Mouse (Mus musculus): Measurements from ENCODE around the gene Rpain. TPM values are rescaled to one million over a fixed set of nuclear protein-coding genes. Genes with fewer than 3 reads are reported as not detected.
A peak's percentile ranks its signal among the peaks of the same experiment; 100 is the strongest.

The Rpain gene
- total RNA-seq (2021), result 10 to 100 TPM; 33.8 to 35.3 TPM
- long read RNA-seq, experiment 1, transcript Rpain-201 (7 exons, 1,100 nt), result major isoform, 6 of 30 reads
- long read RNA-seq, experiment 1, partial matches to known transcripts, result 0 of 30 reads
- long read RNA-seq, experiment 1, other reads (novel, unspliced or antisense), result 17 of 30 reads
- long read RNA-seq, experiment 2, transcript Rpain-201 (7 exons, 1,100 nt), result major isoform, 17 of 33 reads
- long read RNA-seq, experiment 2, partial matches to known transcripts, result 1 of 33 reads
- long read RNA-seq, experiment 2, other reads (novel, unspliced or antisense), result 10 of 33 reads

DNA sequence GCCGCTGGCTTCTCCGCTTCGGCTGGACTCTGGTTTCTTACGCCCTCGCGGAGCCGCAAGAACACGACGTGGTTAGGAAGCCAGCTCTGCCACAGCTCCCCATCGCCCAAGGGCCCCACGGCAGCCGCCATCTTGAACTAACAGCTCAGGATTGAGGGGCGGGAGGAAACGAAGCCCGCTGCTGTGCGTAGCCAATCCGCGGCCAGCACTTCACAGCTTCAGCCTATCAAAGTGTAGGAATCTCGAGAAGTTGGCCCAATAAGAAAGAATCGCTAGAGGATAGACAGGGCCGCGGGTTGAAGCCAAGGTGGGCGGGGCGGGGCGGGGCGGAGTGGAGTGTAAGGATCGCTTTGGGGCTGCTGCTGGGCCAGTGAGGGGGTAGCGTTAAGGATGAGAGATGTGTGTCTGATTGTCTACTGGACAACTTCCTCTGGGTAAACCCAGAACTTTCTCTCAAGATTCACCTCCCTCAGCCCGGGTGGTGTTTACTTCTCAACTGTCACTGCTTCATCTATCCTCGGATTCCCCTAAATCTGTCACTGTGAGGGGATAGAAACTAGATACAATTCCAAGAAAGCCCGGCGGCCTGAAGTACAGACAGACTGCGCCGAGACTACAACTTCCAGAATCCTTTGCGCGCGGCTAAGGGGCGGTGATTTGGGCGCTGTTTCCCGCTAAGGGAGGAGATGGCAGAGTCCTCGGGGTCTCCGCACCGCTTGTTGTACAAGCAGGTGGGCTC lies at the start of gene Rpain, which contains the start of gene Nup88:
TSS of gene Rpain (plus strand) at position 393 of the 739 bp plus-strand sequence.
TSS of gene Nup88 (minus strand) at position 153 of the 739 bp plus-strand sequence.
- peak; percentile 93 to 97 for DNase-seq (ENCODE audit: low spot score in 2 of 2)

GRCm38 (mm10) chr11:70931461-70931860 lies 38.6 kb upstream of the Rpain start:
- DNase-seq (ENCODE audit: low spot score in 2 of 2), result no peak

DNA sequence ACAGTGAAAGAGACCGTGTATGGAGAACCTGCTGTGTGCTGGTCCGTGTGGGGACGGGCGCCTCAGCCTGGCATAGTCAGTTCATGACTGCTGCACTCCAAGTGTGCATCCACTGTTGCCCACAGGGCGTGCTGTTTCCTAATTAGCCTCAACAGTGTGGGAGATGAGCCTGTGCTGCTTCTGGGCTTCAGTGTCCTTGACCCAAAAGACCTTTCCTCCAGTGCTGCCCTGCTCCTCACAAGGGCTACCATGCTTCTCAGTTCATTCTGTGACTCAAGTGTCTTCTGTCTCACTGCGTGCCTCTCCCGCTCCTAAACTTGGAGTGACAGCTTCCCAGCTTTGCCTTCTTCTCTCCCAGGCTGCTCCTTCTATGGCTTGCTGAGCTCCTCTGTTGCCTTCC lies 34.7 kb upstream of the Rpain start:
- DNase-seq (ENCODE audit: low spot score in 2 of 2), result no peak

GRCm38 (mm10) chr11:70942596-70942995 lies 27.4 kb upstream of the Rpain start:
- no peak for DNase-seq (ENCODE audit: low spot score in 2 of 2)

DNA sequence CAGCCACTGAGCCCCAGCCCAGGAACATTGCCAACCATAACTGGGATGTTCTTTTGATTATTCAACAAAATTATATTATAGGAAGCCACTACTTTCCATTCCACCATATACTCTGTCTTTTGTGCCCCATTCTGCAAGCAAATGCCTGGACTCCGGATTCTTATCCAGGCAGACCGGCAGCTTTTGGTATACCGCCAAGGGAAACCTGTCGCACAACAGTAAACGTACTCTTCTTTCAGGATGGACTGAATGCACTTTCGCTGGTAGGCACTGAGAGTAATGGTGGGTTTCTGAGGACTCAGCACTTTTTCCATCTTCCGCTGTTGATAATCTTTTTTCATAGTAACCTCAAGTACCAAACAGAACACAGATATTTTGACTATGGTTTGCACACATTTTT lies 26.4 kb upstream of the Rpain start:
- no peak for DNase-seq (ENCODE audit: low spot score in 2 of 2)

DNA sequence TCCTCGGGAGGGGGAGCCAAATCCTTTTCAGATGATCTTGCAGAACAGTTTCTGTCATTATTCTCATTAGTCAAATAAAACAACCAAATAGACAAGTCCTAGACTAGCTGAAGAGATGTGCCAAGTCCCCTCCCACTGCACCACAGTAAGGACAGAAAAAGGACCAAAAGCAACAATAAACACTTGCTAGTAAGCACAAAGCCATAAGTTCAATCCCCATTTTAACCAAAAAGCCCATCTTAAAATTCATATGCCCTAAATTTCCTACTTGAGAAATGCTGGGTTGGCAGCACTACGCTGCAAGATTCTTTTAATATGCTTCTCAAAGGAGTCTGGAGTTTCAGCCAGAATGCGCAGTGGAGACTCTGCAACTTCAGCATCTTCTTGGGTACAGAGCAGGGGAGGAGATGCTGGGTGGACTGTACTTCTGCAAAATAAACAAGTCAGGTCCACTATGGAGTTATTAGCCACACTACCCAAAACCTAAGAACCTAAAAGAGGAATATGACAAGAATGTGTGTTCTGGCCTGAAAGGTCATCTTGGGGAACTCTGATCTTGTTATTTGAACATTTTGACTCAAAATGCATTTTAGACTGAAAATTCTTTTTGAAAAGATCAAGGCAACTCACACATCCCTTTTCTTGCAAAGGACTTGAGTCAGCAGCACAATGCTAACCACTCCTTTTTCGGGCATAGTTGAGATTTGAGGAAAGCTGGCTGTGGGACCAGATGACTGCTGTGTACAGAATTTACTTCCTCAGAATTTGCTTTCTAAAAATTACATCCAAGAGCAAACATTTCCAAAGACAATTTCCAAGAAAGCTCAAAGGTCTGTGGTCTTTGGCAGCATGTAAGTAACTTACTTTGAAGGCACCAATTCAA lies 24.8 kb upstream of the Rpain start:
- no peak for DNase-seq (ENCODE audit: low spot score in 2 of 2)

GRCm38 (mm10) chr11:70954711-70955110 lies 15.3 kb upstream of the Rpain start:
- no peak for DNase-seq (ENCODE audit: low spot score in 2 of 2)

- DNase-seq (ENCODE audit: low spot score in 2 of 2), result no peak
Measured at GRCm38 (mm10) chr11:70960786-70961554, 9.0 kb upstream of the Rpain start.

DNA sequence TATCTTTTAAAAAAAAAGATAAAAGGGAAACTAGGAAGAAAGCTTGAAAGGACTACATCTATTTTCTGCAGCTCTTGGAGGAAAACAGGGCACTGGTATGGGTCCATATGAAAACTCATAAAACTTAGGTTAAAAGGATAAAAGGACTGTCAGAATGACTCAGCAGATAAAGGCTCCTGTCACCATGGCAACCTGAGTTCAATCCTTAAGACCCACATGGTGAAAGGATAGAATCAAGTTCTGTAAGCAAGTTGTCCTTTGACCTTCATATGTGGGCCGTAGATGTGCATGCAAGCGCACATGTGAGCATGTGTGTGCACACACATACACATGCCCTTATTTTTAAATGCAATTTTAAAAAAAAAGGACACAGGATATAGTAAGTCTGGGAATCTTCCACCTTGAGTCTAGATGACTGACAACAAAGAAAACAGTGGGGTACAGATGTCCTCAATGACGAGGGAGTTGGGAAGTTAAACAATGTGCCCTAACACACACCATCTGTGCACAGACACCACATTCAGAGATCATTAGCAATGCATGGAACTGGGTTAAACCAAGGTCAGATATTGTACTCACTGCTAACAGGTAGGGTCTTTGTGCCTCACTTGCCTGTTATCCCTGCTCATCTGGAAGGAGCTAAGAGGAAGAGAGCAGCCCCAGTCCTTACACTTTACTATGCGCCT lies 5.6 kb upstream of the Rpain start:
- no peak for DNase-seq (ENCODE audit: low spot score in 2 of 2)

DNA sequence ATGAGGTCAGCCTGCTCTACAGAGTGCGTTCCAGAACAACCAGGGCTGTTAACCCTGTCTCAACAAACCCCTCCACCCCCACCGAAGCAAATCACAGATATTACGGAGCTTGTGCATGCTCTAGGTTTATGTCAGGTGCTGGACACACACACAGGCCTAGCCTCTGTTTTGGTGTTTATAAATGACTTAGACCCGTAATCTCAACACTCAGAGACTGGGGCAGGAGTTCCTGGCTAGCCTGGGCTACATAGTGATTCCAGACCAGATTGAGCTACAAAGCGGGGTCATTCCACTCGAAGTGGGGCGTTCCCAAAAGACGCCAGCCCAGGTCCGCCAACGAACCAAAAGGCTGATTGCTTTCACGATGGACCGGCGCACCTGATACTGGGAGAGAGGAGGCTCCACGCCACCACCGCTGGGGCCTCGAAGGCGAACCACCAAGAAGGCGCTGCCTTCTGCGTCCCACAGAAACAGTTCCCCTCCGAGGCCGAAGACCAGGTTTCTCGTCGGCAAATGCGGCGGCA lies 680 bp upstream of the Rpain start:
- DNase-seq (ENCODE audit: low spot score in 2 of 2), result peak in 1 of 2 experiments; percentile 40

GRCm38 (mm10) chr11:70970560-70971540 lies 837 bp downstream of the Rpain start:
- DNase-seq (ENCODE audit: low spot score in 2 of 2), result peak in 1 of 2 experiments; percentile 39

- DNase-seq (ENCODE audit: low spot score in 2 of 2), result no peak
Measured at GRCm38 (mm10) chr11:70972586-70972985, 2.6 kb downstream of the Rpain start.

- no peak for DNase-seq (ENCODE audit: low spot score in 2 of 2)
Measured at GRCm38 (mm10) chr11:70973947-70974346, 3.9 kb downstream of the Rpain start.

GRCm38 (mm10) chr11:70975193-70975592 lies 5.2 kb downstream of the Rpain start:
- DNase-seq (ENCODE audit: low spot score in 2 of 2), result no peak

GRCm38 (mm10) chr11:70977293-70977692 lies 7.3 kb downstream of the Rpain start:
- no peak for DNase-seq (ENCODE audit: low spot score in 2 of 2)

DNA sequence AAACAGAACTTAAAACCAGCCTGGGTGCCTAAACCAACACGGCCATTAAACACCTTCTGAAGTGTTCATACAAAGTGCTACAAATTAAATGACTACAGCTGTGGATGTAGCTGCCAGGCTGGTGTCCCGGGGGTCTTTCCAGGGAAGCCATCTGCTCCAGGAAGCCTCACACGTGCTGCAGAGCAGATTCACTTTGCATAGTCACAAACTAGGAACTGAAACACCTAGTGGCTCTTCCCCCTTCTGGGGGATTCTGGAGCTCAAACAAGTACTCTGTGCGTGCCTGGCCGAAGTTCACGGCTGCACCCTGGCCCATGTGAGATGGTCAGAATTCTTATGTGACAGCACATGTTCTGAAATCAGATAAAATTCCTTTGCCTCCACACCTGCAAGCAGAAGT lies 10.2 kb downstream of the Rpain start:
- no peak for DNase-seq (ENCODE audit: low spot score in 2 of 2)

- DNase-seq (ENCODE audit: low spot score in 2 of 2), result no peak
Measured at GRCm38 (mm10) chr11:70980751-70981510, 10.9 kb downstream of the Rpain start.

GRCm38 (mm10) chr11:70982030-70982429 lies 12.0 kb downstream of the Rpain start:
- DNase-seq (ENCODE audit: low spot score in 2 of 2), result no peak
